Mouse (Mus musculus): Measurements from ENCODE around the gene Zfp800.

GRCm38 (mm10) chr6:28329002-28329596, 68.7 kb downstream of the Zfp800 start:
- TF ChIP-seq CTCF (IDR thresholded peaks at IDR 0.05; ENCODE audit: extremely low read depth, insufficient read depth, insufficient read length, insufficient replicate concordance) (no peak), POLR2A (IDR thresholded peaks at IDR 0.05; ENCODE audit: low read depth, low read length) (no peak)
